Mouse (Mus musculus) stomach, postnatal 0 days (tissue): Measurements from ENCODE around the gene Ccdc103. TPM values are rescaled to one million over a fixed set of nuclear protein-coding genes. Genes with fewer than 3 reads are reported as not detected.
A peak's percentile ranks its signal among the peaks of the same experiment; 100 is the strongest.

Experiments used
- ATAC-seq: fragments of 200-750 bp; cut with Nextera tagmentation; 2 replicates; pipeline ENCODE4 v1.8.0; 2017; ENCODE audit not compliant: low FRiP score, low TSS enrichment
- DNase-seq: peaks from one replicate; pipeline ENCODE4 v3.0.0-alpha.2; 2016; ENCODE audit warnings: low spot score
- H3K27ac ChIP-seq: fragments of 300-500 bp; sonication (generic); replicated peaks from 2 replicates; pipeline ENCODE4 v1.5.1; 2014; ENCODE audit warnings: mild to moderate bottlenecking, control low read depth
- H3K27me3 ChIP-seq: fragments of 300-500 bp; sonication (generic); 2 replicates; pipeline ENCODE4 v1.6.1; 2014; ENCODE audit warnings: low read length; ENCODE audit not compliant: control insufficient read depth, insufficient read depth
- H3K36me3 ChIP-seq: fragments of 300-500 bp; sonication (generic); 2 replicates; pipeline ENCODE4 v1.6.1; 2014; ENCODE audit warnings: low read length, mixed read lengths; ENCODE audit not compliant: control insufficient read depth, insufficient read depth
- H3K4me1 ChIP-seq: fragments of 300-500 bp; sonication (generic); replicated peaks from 2 replicates; pipeline ENCODE4 v1.6.1; 2014; ENCODE audit warnings: antibody characterized with exemption; ENCODE audit not compliant: control insufficient read depth, insufficient read depth
- H3K4me2 ChIP-seq: fragments of 300-500 bp; sonication (generic); replicated peaks from 2 replicates; pipeline ENCODE4 v1.6.1; 2014; ENCODE audit warnings: low read depth, mild to moderate bottlenecking, control low read depth, moderate library complexity
- H3K4me3 ChIP-seq: fragments of 300-500 bp; sonication (generic); 2 replicates; pipeline ENCODE4 v1.5.1; 2014; ENCODE audit warnings: low read depth, low read length, control low read depth
- H3K9ac ChIP-seq: fragments of 300-500 bp; sonication (generic); 2 replicates; pipeline ENCODE4 v1.6.1; 2014; ENCODE audit warnings: mild to moderate bottlenecking, low read length, control low read depth, mixed read lengths
- H3K9me3 ChIP-seq: fragments of 300-500 bp; sonication (generic); 2 replicates; pipeline ENCODE4 v1.6.1; 2016; ENCODE audit warnings: low read length; ENCODE audit not compliant: control insufficient read depth
- CTCF ChIP-seq: IDR thresholded peaks from 2 replicates; pipeline ENCODE4 v1.5.1; 2016; ENCODE audit warnings: antibody characterized with exemption, low read depth, mild to moderate bottlenecking, moderate library complexity
- EP300 ChIP-seq: optimal IDR thresholded peaks from 2 replicates; pipeline ENCODE3; 2016; ENCODE audit warnings: antibody characterized with exemption
- WGBS: fragments of 180-500 bp; shearing (Covaris S2); extraction: QIAGEN DNeasy Blood & Tissue Kit; methylation state at CpG from one replicate; pipeline ENCODE4 v1.1.7; 2014; 5-methylcytosine and 5-hydroxymethylcytosine counted together
- polyA plus RNA-seq: library from polyadenylated mRNA; unstranded; fragments of >200 nt; fragmentation: Nextera tagmentation; extraction: Ambion mirVana; gene quantifications from 2 replicates; pipeline ENCODE4 v1.2.1, GENCODE M21; 2015

Gene Ccdc103
- polyA plus RNA-seq, 1 experiment from 2014 or later: 0.56 TPM

- Histone ChIP-seq H3K4me1 (0 out of 2 replicates have a peak, but pooled peaks cover 3% of the 10 kb centered on the region), H3K9me3 (no peaks in the 10 kb centered on the region), H3K27ac (no peak within 1 kb of the TSS), H3K27me3 (no peaks in the 10 kb centered on the region), H3K4me3 (no peak within 1 kb of the TSS), H3K4me2 (no peak within 1 kb of the TSS), H3K36me3 (no peaks in the 10 kb centered on the region), H3K9ac (no peak within 1 kb of the TSS)
- no peak for ATAC-seq
- 53% methylated on average over 10 of the region's 10 CpGs for WGBS
- DNase-seq: no peak
- TF ChIP-seq EP300 (no peak), CTCF (no peak)
These were observed 3.7 kb downstream of the Ccdc103 start, which contains the start of gene Fam187a for GRCm38 (mm10) chr11:102884616-102885219. Fam187a (plus strand) TSS chr11:102885169.

GRCm38 (mm10) chr11:102887433-102887832, 6.4 kb downstream of the Ccdc103 start:
- Histone ChIP-seq H3K27ac (no peak overlapping the region), H3K4me3 (no peak overlapping the region), H3K27me3 (no peaks in the 10 kb centered on the region), H3K4me2 (no peak overlapping the region), H3K9ac (no peak overlapping the region), H3K4me1 (no peaks in the 10 kb centered on the region), H3K9me3 (no peaks in the 10 kb centered on the region), H3K36me3 (no peaks in the 10 kb centered on the region)
- DNase-seq (no peak), ATAC-seq (no peak)
- 72% methylated on average over 5 of the region's 5 CpGs for WGBS
- TF ChIP-seq EP300 (no peak), CTCF (no peak)

- H3K27ac ChIP-seq: no peak overlapping the region
- ATAC-seq: no peak
These were observed 7.1 kb downstream of the Ccdc103 start for GRCm38 (mm10) chr11:102888135-102888534.

GRCm38 (mm10) chr11:102890096-102890495, 9.1 kb downstream of the Ccdc103 start:
- no peak for ATAC-seq
- WGBS: 69% methylated on average over 5 of the region's 5 CpGs

More at GRCm38 (mm10) chr11:102888135-102888534, 7.1 kb downstream of the Ccdc103 start:
- 45% methylated on average over 3 of the region's 3 CpGs for WGBS
- Histone ChIP-seq H3K4me2 (no peak overlapping the region), H3K36me3 (no peaks in the 10 kb centered on the region), H3K4me3 (no peak overlapping the region), H3K4me1 (no peaks in the 10 kb centered on the region), H3K9me3 (no peaks in the 10 kb centered on the region), H3K27me3 (no peaks in the 10 kb centered on the region), H3K9ac (no peak overlapping the region)
- DNase-seq: no peak
- TF ChIP-seq CTCF (no peak), EP300 (no peak)

GRCm38 (mm10) chr11:102893015-102893651, 12.1 kb downstream of the Ccdc103 start:
- no peak overlapping the region for H3K27ac ChIP-seq
- 3% methylated on average over 43 of the region's 43 CpGs for WGBS
- H3K4me1 ChIP-seq: no peaks in the 10 kb centered on the region
- H3K9me3 ChIP-seq: no peaks in the 10 kb centered on the region
- peak overlapping the region; percentile 41 for H3K4me3 ChIP-seq
- H3K36me3 ChIP-seq: no peaks in the 10 kb centered on the region
- peak; percentile 89 for DNase-seq
- peak; percentile 94 for TF ChIP-seq CTCF
- no peak for TF ChIP-seq EP300
- peak overlapping the region; percentile 61 for H3K9ac ChIP-seq
- no peaks in the 10 kb centered on the region for H3K27me3 ChIP-seq
- peak; percentile 91 for ATAC-seq
- peak overlapping the region; percentile 71 for H3K4me2 ChIP-seq

More at GRCm38 (mm10) chr11:102890096-102890495, 9.1 kb downstream of the Ccdc103 start:
- Histone ChIP-seq H3K4me3 (no peak overlapping the region), H3K9ac (no peak overlapping the region), H3K9me3 (no peaks in the 10 kb centered on the region), H3K4me2 (no peak overlapping the region), H3K27me3 (no peaks in the 10 kb centered on the region), H3K36me3 (no peaks in the 10 kb centered on the region), H3K4me1 (no peaks in the 10 kb centered on the region), H3K27ac (no peak overlapping the region)
- TF ChIP-seq CTCF (no peak), EP300 (no peak)
- no peak for DNase-seq

- Histone ChIP-seq H3K4me3 (no peak overlapping the region), H3K4me1 (no peaks in the 10 kb centered on the region), H3K36me3 (no peaks in the 10 kb centered on the region), H3K9ac (no peak overlapping the region), H3K27ac (no peak overlapping the region), H3K4me2 (no peak overlapping the region), H3K9me3 (no peaks in the 10 kb centered on the region), H3K27me3 (no peaks in the 10 kb centered on the region)
- DNase-seq (no peak), ATAC-seq (no peak)
- TF ChIP-seq EP300: no peak
- TF ChIP-seq CTCF: no peak
- 95% methylated on average over 4 of the region's 4 CpGs for WGBS
These were observed 13.7 kb downstream of the Ccdc103 start for GRCm38 (mm10) chr11:102894716-102895115.
